Mouse (Mus musculus) left cerebral cortex, adult 11 months (tissue): Measurements from ENCODE around the gene Gm44579.

Source experiments
- DNase-seq: peaks from one replicate; pipeline ENCODE4 v3.0.0; 2022; ENCODE audit warnings: low spot score

Gm44579 gene

DNA sequence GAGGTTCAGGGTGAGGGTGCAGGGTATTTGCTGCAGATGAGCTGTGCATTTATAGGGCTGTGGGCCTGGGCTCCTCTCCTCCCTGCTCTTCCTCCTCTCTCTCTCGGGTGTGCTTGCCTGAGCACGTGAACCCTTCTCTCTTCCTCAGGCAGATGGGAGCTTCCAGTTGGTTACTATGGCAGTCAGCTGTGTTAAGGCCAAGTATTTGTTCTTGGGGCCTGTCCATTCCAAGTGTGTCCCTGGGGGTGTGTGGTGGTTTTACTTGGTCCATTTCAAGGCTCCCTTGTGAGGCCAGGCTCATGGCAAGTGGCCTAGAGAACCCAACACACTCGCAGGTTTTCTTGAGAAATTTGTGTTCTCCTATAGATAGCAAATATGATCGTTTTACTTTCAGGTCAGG lies at the start of gene Gm44579, which contains the start of gene Olfr287:
Gene Gm44579, minus strand, starts transcription at position 101 of the 400 bp plus-strand sequence.
Gene Olfr287, minus strand, starts transcription at position 180 of the 400 bp plus-strand sequence.
- no peak for DNase-seq

DNA sequence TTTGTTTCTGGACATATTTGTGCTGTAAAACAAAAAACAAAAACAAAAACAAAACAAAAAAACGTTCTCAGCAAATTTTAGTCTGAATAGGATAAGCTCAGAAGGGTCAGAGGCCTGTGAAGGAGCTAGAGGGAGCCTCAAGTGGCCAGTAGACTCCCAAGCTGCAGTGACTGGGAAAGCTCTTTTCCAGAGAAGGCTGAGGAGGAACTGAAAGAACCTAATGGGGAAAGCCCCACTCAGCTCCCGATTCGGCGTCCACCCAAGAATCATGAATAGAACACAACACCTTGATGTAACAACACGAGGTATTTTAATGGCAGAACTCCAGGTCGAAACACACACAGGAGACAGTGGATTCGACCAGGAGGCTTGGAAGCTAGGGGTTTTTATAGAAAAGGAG lies 37.0 kb upstream of the Gm44579 start:
- DNase-seq = no peak

DNA sequence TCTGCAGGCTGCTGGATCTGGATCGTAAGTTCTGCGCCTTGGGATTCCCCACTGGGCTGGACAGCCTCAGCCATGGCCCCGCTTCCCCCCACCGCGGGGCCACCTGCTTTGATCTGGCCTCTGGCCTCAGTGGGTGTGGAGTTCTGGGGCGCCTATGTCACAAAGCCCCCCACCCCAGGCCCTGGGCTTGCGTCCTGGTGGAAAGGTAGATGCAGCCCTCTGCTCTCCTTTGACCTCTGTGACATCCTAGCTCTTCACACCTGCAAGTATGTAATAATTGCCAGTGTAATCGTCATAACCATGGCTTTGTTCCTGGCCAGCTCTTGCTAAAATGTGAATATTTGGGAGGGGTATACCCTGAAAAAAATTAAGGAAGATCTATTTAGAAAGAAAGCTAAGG lies 36.4 kb upstream of the Gm44579 start, which contains the start of gene H1fnt:
Gene H1fnt, minus strand, starts transcription at position 101 of the 400 bp plus-strand sequence.
- DNase-seq = no peak

DNA sequence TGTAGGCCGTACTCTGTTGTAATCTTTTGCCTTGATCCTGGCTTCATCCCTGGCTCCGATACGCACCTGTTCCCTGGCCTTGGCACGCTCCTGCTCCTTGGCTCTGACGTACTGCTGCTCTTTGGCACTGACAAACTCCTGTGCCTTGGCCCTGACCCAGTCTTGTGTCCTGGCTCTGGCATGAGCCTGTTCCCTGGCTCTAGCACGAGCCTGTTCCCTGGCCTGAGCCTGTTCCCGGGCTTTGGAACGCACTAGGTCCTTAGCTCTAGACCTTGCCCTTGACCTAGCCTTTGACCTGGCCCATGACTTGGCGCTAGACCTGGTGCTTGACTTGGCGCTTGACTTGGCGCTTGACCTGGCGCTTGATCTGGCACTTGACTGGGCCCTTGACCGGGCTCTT lies 35.5 kb upstream of the Gm44579 start:
- DNase-seq = no peak

DNA sequence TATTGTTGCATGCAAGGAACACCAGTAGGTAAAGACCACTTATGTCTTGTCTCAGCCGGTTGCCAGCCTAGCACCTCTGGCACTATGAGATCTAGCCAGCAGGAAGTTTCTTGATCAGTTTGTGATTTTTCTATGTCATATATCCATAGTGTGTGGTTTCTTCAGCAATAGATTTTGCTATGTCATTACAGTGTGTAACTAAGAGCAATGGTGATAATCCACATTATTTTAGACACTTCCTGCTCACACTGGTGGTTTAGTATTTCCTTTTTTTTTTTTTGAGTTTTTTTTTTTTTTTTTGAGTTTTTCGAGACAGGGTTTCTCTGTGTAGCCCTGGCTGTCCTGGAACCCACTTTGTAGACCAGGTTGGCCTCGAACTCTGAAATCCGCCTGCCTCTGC lies 14.7 kb upstream of the Gm44579 start:
- DNase-seq = no peak

DNA sequence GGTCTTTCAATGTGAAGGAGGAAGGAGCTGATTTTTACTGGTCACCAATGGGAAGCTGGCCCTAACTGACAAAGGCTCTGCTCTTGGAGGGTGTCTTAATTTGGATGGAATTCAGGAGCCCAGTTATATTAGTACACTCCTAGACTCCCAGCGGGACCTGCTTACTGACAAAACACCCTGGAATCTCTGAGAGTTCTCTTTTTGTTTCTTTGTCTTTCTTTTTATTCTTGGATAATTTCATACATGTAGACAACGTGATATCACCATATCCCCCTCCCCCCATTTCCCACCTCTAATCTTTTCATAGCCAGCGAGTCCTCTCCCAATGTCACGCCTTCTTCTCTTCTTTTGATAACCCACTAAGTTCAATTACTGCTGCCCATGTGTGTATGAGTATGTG lies 13.6 kb upstream of the Gm44579 start, which contains the start of gene Olfr286:
Gene Olfr286, minus strand, starts transcription at position 101 of the 400 bp plus-strand sequence.
- no peak for DNase-seq

DNA sequence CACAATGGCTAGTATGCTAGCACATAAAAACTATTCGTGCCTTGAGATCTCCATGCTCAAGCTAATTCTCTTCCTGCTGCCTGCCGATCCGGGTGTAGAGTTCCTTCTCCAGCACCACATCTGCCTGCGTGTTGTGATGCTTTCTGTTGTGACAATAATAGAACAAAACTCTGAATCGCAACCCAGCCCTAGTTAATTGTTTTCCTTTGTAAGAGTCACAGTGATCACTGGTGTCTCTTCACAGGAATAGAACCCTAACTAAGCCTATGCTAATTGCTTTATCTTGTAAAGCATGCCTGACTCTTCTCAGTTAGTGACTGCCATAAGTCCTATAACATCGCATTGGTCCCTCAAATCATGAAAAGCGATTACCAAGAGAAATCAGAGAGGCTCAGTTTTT lies 5.3 kb upstream of the Gm44579 start:
- DNase-seq = no peak

DNA sequence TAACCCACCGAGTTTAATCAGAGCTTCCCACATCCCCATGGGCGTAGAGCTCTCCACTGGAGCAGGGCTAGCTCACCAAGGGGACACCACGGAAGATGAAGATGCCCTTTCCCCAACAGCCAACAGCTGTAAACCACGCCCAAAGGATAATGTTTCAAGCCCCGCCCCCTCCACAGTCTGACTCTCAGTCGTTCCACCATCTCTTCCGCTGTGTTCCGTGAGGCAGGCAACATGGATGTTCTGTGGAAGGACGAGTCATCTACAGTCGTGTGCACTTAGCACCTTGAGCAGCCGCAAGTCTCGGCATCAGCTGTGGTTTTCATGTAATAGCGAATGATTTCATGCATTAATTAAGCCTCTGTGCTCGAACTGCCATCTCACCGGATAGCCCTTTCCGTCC lies 4.8 kb upstream of the Gm44579 start:
- DNase-seq = no peak

DNA sequence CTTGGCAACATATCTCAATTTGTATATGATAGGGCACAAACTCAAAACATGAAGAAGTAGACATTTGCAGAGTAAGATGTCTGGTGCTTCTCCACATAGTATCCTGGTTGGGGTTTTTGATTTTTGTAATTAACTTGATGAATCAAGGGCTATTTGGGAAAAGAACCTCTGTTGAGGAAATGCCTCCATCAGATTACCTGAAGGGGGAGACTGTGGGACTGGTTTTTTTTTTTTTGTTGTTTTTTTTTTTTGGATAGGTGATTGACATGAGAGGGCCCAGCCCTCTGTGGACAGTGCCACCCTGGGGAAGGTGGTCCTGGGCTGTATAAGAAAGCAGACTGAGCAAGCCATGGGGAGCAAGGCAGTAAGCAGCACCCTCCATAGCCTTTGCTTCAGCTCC lies 1.6 kb upstream of the Gm44579 start:
- no peak for DNase-seq

DNA sequence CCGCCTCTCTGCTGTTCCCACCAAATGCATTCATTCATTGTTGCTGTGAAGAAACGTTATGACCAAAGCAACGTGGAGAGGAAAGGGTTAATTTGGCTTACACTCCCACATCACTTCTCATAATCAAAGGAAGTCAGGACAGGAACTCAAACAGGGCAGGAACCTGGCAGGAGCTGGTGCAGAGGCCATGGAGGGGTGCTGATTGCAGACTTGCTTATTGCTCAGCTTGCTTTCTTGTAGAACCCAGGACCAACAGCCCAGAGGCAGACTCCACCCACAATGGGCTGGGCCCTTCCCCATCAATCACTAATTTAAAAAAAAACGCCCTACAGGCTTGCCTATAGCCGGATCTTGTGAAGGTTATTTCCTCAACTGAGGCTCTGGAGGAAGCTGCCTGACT lies 6.6 kb downstream of the Gm44579 start:
- no peak for DNase-seq

DNA sequence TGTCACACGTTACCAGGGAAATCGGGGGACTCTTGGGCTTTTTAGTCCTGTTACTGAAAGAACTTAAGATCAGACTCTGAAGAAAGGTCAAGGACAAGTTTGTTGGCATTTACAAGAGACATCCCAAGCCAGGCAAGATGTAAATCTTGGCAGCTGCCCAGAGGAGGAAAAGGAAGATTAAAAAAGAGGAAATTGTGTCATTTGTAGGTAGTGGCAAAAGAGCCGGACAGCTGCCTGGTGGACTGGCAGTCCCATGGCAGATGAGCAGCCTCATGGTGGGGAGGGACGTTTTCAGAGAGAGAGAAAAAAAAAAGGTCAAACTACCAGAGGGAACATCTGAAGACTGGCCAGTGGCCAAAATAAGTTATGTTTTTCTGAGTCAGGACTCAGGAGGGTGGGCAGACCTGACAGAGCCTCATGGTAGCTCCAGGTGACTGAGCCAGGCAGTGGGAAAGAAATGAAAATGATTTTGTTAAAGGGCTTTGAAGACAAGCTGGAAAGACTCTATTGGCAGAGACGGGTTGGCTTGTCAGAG lies 7.4 kb downstream of the Gm44579 start:
- no peak for DNase-seq

DNA sequence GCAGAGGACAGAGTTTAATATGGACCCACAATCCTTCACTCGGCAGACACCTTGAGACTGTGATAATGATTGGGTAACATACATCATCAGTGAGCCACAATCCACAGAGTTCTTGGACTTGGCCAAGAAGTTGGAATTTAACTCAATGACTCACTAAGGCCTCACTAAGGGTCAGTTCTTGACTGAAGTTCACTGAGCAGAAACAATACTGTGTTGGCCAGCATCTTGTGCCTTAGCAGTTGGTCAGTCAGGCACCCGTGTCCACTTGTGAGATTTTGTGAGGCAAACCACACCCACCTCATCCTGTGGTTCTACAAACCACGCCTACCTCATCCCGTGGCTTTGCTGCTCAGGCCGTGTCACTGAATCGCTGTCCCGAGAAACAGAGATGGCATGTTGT lies 11.1 kb downstream of the Gm44579 start:
- DNase-seq = no peak

DNA sequence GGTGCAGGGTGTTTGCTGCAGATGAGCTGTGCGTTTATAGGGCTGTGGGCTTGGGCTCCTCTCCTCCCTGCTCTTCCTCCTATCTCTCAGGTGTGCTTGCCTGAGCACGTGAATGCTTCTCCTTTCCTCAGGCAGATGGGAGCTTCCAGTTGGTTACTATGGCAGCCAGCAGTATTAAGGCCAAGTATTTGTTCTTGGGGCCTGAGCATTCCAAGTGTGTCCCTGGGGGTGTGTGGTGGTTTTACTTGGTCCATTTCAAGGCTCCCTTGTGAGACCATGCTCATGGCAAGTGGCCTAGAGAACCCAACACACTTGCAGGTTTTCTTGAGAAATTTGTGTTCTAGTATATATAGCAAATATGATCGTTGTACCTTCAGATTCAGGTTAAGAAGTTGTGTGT lies 25.3 kb downstream of the Gm44579 start, which contains the start of gene Olfr288:
Gene Olfr288, minus strand, starts transcription at position 101 of the 400 bp plus-strand sequence.
- no peak for DNase-seq

DNA sequence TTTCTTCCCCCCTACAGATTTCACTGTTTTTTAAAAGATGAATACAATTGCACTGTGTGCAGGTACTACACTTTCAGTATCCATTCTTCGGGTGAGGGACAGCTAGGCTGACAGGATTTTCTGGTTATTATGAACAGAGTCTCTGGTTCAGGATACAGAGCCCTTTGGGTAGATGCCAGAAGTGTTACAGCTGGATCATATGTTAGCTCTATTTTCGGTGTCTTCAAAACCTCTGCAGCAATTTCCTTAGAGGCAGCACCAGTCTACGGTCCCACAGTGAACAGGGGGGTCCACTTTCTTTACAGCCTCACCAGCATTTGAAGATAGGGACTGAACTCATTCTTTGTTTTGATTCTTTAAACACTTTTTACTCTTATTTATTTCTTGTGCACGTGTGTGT lies 36.3 kb downstream of the Gm44579 start:
- DNase-seq = no peak

DNA sequence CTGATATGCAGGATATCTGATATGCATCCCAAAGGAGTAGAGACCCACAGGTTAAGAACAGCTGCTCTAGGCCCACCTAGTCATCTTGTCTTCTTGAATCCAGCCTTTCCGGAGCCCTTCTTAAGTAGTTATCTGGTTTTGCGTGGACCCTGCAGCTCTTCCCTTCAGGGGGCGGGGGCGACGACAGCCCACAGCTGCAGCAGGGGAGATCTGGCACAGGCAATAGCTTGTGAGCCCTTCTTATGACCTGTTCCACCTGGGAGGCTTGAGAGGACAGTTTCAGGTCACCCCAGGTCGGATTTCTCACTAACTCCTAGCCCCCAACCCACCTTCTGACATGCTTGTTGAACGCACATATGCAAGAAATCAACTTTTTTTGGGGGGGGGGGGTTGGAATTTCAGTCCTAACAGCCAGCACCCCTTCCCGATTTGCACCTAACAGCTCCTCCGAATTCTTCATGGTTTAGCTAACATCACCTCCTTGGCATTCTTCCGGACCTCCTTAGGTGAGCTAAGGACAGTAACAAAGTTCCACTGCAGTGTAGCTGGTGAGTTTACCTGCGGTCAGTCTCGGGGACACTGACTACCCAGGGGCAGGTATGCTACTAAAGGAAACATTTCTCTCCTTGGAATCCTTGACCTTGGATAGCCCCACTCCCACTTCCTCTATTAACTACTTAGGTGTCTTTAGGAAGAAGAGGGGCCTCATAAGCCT lies 38.8 kb downstream of the Gm44579 start:
- DNase-seq = no peak

DNA sequence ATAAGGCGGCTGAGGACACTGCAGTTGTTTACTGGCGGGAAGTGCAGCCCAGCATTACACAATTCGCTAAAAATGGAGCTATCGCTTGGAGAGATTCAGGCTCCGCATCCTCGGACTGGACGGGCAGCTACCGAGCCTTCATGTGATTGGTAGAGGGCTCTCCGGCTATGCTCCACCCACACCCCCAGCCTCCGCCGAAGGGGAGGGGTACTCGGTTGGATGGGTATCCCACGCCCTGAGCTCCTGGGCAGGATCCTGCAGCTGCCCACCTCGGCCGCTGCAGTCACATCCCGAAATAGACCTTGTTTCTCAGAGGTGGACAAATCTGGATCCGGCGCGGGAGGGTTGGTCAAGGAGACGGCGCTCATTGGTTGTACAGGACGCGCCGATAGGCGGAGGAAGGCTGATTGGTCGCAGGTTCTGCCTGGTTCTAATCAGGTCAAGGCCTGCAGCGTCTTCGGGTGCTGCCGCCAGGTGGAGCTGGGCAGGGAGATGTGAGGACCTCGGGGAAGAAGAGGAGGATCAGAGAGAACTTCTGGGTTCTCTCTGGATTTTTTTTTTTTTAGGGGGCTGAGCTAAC lies 39.6 kb downstream of the Gm44579 start:
- peak; percentile 91 for DNase-seq

DNA sequence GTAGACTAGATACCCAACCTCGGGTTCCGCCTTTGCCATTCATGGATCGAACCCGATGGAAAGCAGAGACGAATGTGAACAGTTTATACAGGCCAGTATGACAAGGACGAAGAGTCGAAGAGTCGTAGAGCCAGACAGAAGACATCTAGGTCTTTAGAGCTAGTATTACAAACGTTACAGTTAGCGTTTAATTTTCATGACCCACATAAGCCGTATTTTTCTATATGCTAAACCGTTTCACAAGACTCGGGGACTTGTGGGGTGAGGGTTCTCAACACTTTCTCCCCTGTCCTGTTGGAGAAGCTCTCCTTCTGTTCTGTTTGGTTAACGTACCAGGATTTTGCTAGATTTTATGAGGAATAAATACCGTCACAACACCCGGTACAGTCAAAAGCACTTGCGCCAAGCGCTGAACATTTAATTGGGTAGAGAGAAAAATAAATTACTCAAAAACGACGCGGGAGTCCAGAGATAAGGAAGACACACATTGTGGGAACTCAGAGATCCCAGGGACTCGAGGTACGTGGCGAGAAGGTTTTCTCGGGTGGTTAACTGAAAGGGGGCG lies 40.1 kb downstream of the Gm44579 start:
- DNase-seq = no peak

DNA sequence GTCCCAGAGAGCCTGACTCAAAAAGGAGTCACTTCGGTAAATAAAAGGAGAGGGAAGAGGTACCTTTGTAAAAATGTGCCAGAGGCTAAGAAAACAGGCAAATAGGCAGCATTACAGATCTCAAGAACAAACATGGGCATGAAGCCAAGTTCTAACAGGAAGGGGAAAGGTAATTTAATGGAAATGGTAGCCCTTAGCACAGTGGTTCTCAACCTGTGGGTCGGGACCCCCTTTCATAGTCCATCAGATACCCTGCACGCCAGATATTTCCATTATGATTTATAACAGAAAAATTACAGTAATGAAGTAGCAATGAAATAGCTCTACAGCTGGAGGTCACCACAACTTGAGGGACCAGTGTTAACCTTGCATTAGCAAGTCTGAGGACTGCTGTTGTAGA lies 43.5 kb downstream of the Gm44579 start:
- DNase-seq = no peak

DNA sequence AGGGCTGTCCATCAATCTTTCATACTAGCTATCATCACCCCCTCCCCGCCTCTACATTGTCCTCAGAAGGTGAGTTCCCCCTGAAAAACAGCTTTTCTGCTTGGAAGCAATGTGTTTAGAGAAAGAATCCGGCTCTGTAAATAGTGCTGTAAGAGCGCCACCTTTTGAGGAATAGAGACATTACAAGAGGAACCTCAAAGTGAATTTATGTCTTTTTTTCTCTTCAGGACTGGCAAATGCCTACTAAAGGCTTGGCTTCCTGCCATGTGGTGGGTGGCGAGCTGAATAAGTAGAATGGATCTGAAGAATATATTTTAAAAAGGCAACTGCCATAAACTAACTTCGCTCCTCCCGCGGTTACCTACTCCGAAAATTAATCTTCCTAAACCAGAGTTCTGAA lies 47.0 kb downstream of the Gm44579 start:
- peak; percentile 82 for DNase-seq

DNA sequence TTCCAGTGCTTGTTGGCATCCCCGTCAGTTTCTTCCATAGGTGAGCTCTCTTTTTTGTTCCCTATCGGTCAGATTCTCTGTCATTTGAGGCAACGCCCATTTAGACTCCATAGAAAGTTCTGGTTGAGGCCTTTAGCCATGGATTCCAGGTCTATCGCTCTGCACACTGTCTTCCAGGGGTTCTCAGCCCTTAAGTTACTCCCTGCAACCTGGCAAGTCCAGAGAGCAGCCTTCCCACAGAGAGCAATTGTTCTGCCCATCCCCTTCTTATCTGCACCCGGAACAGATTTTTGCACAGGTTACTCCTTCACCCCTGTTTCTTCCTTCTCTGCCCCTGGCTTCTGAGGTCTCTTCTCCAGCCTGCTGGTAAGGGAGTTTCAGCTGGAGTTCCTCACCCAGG lies 48.7 kb downstream of the Gm44579 start:
- DNase-seq = no peak

DNA sequence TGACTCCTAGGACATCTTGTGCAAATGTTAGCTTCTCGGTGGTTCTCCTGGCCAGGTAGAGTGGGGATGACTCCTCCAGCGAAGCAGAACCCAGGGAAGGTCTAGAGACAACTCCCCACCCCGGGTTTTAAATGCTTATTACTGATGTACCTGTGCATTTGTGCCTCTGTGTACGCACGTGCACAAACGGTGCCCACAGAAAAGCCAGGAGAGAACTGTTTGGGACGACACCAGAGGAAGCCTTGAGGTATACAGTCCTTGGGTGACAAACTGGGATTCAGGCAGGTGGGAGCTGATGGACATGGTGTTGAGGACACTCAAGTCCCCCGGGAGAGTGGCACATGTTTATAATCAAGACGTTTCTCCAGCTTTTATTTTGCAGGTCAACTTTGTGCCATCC lies 49.9 kb downstream of the Gm44579 start:
- DNase-seq = no peak

DNA sequence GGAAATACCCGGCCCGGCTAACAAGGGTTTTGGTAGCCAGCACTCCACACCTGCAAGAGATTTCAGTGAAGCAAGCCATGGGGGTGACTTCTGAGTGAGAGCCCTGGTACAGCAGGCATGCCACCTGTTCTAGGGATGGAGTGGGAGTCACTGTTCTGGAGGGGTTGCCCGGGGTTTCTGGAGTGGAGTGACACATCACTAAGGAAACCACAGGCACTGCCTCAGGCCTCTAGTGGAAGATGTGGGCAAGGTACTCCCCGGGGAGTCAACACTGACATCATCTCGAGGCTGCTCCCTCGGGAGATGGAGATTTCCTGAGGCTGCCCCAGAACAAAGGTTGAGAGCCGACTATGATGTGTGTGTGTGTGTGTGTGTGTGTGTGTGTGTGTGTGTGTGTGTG lies 50.4 kb downstream of the Gm44579 start:
- peak; percentile 56 for DNase-seq

DNA sequence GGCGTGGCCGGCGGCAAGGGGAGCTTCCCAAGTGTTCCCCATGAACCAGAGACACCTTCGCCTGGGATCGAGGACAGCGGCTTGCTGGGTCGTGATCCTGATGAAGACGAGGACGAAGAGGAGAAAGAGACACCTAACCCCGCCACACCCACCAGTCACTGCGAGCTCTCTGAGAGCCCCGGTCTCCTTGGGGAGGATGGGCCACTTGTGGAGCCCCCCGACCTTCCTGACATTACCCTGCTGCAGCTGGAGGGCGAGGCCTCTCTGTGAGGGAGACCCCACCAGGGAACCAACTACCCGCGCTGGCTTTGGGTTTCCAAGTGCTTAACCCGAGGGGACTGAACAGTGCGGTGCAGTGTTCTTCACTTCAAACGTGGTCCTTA lies 52.2 kb downstream of the Gm44579 start:
- DNase-seq = no peak
